Mouse (Mus musculus) midbrain, postnatal 0 days (tissue): Measurements from ENCODE around the gene Ntmt1. TPM values are rescaled to one million over a fixed set of nuclear protein-coding genes. Genes with fewer than 3 reads are reported as not detected.

Experiments
- ATAC-seq: fragments of 200-750 bp; cut with Nextera tagmentation; 2 replicates; pipeline ENCODE4 v1.8.0; 2017; ENCODE audit warnings: moderate number of reproducible peaks, mild to moderate bottlenecking, moderate TSS enrichment, moderate library complexity; ENCODE audit not compliant: low FRiP score
- DNase-seq: peaks from one replicate; pipeline ENCODE4 v3.0.0-alpha.2; 2015; ENCODE audit warnings: low spot score
- H3K27ac ChIP-seq: fragments of 300-500 bp; sonication (generic); 2 replicates; pipeline ENCODE4 v1.5.1; 2014; ENCODE audit warnings: low read depth, mild to moderate bottlenecking, low read length, mixed read lengths
- H3K27me3 ChIP-seq: fragments of 300-500 bp; sonication (generic); 2 replicates; pipeline ENCODE4 v1.6.1; 2014; ENCODE audit warnings: low read length, control low read depth, mixed read lengths; ENCODE audit not compliant: insufficient read depth
- H3K36me3 ChIP-seq: fragments of 300-500 bp; sonication (generic); 2 replicates; pipeline ENCODE4 v1.6.1; 2014; ENCODE audit warnings: low read length, control low read depth, mixed read lengths; ENCODE audit not compliant: insufficient read depth
- H3K4me1 ChIP-seq: fragments of 300-500 bp; sonication (generic); 2 replicates; pipeline ENCODE4 v1.6.1; 2014; ENCODE audit warnings: mild to moderate bottlenecking, control low read depth, antibody characterized with exemption, low read length, mixed read lengths; ENCODE audit not compliant: insufficient read depth
- H3K4me2 ChIP-seq: fragments of 300-500 bp; sonication (generic); 2 replicates; pipeline ENCODE4 v1.6.1; 2014; ENCODE audit warnings: low read depth, mild to moderate bottlenecking, low read length, mixed read lengths; ENCODE audit not compliant: poor library complexity, severe bottlenecking
- H3K4me3 ChIP-seq: fragments of 300-500 bp; sonication (generic); 2 replicates; pipeline ENCODE4 v1.5.1; 2014; ENCODE audit warnings: low read depth, mild to moderate bottlenecking, low read length, moderate library complexity
- H3K9ac ChIP-seq: fragments of 300-500 bp; sonication (generic); replicated peaks from 2 replicates; pipeline ENCODE4 v1.6.1; 2014; ENCODE audit warnings: mild to moderate bottlenecking, low read length, moderate library complexity, mixed read lengths; ENCODE audit not compliant: poor library complexity, severe bottlenecking
- H3K9me3 ChIP-seq: fragments of 300-500 bp; sonication (generic); 2 replicates; pipeline ENCODE4 v1.6.1; 2016; ENCODE audit warnings: low read length, control low read depth
- CTCF ChIP-seq: IDR thresholded peaks from 2 replicates; pipeline ENCODE4 v1.5.1; 2016; ENCODE audit warnings: antibody characterized with exemption, mild to moderate bottlenecking
- WGBS: fragments of 180-500 bp; shearing (Covaris S2); extraction: QIAGEN DNeasy Blood & Tissue Kit; methylation state at CpG from one replicate; pipeline ENCODE4 v1.1.7; 2014; 5-methylcytosine and 5-hydroxymethylcytosine counted together
- polyA plus RNA-seq: library from polyadenylated mRNA; unstranded; fragments of >200 nt; fragmentation: Nextera tagmentation; extraction: Ambion mirVana; gene quantifications from 2 replicates; pipeline ENCODE4 v1.2.1, GENCODE M21; 2015
- total RNA-seq: library from RNA; depleted of rRNA; stranded (reverse); fragments of >200 nt; gene quantifications from 2 replicates; pipeline ENCODE4 v1.2.3, GENCODE M21; 2014

Ntmt1 gene
- total and polyA plus RNA-seq, 2 experiments from 2014 or later: 62.2 to 90.3 TPM

GRCm38 (mm10) chr2:30794179-30795108 lies 13.2 kb upstream of the Ntmt1 start:
- peak; percentile 61 for ATAC-seq
- peak; percentile 79 for TF ChIP-seq CTCF
- Histone ChIP-seq H3K4me1 (peaks cover 9% of the 10 kb centered on the region), H3K9me3 (no peaks in the 10 kb centered on the region), H3K36me3 (no peaks in the 10 kb centered on the region), H3K27ac (peak overlapping the region; percentile 57; the same call in 1 of the 2 replicates), H3K9ac (0 out of 2 replicates have a peak overlapping the region, but pooled peaks have one; percentile 14), H3K4me3 (peak overlapping the region; percentile 30), H3K4me2 (peak overlapping the region; percentile 56), H3K27me3 (no peaks in the 10 kb centered on the region)
- WGBS: 5% methylated on average over 48 of the region's 48 CpGs
- DNase-seq: peak; percentile 87

DNA sequence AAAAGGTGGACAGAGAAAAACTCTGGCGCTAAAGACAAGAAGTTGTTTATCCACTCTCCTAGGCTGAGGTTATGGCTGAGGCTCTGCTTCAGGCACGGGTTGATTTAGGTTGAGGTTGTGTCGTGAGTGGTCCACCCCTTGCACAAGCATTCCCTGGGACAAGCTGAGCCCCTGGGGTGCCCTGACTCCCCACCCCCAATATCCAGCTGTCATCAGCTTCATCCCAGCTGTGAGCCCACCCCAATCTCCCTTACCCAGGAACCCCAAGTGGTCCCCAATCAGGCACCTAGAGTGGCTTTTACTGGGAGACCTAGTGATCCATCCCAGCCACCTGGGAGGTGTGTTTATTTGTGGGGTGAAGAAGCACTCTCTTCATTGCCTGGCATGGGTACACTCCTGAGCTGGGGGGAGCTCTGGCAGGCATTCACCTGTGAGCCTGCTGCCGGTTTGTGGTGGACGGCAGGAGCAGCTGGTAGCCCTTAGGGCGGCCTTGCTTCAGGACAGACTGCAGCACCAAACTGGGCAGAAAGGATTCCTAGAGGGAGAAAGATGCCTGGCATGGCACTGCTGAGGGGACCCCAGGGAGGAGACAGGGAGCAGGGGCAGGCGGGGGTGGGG lies 12.2 kb upstream of the Ntmt1 start:
- Histone ChIP-seq H3K9me3 (no peaks in the 10 kb centered on the region), H3K4me1 (peaks cover 9% of the 10 kb centered on the region), H3K27ac (no peak overlapping the region), H3K27me3 (no peaks in the 10 kb centered on the region), H3K4me3 (no peak overlapping the region), H3K36me3 (no peaks in the 10 kb centered on the region), H3K9ac (no peak overlapping the region), H3K4me2 (no peak overlapping the region)
- ATAC-seq: no peak
- no peak for DNase-seq
- no peak for TF ChIP-seq CTCF
- WGBS: 56% methylated on average over 7 of the region's 7 CpGs

DNA sequence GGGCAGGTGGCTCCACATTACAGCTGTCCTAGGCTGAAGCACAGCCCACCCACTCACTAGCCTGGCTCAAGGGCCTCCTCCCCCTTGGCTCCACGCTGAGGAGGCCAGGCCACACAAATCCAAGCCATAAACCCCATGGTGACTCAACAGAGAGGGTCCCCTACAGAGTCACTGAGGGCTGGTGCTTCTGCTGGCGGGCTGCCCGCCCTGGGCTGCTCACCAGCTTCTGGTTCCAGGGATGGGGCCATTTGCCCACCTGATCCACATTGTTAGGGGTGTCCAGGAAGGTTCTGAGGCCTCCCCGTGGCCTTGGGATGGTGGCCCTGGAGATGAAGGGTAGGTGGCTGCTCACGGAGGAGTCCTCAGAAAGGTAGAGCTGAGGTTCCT lies 11.7 kb upstream of the Ntmt1 start:
- ATAC-seq (peak; percentile 17; the same call in 1 of the 2 replicates), DNase-seq (no peak)
- Histone ChIP-seq H3K9me3 (no peaks in the 10 kb centered on the region), H3K4me3 (no peak overlapping the region), H3K27ac (peak overlapping the region; percentile 57; the same call in 1 of the 2 replicates), H3K4me2 (no peak overlapping the region), H3K9ac (0 out of 2 replicates have a peak overlapping the region, but pooled peaks have one; percentile 8), H3K4me1 (peaks cover 13% of the 10 kb centered on the region), H3K36me3 (no peaks in the 10 kb centered on the region), H3K27me3 (no peaks in the 10 kb centered on the region)
- TF ChIP-seq CTCF: no peak
- 54% methylated on average over 5 of the region's 5 CpGs for whole genome bisulfite sequencing

- ATAC-seq (peak; percentile 83), DNase-seq (peak; percentile 97)
- peaks cover 18% of the 10 kb centered on the region for H3K4me1 ChIP-seq
- H3K9ac ChIP-seq: peak overlapping the region; percentile 8; the same call in 1 of the 2 replicates
- H3K4me2 ChIP-seq: peak overlapping the region; percentile 41
- no peaks in the 10 kb centered on the region for H3K27me3 ChIP-seq
- 0 out of 2 replicates have a peak, but pooled peaks have one; percentile 2 for TF ChIP-seq CTCF
- no peak overlapping the region for H3K4me3 ChIP-seq
- H3K9me3 ChIP-seq: no peaks in the 10 kb centered on the region
- no peaks in the 10 kb centered on the region for H3K36me3 ChIP-seq
- peak overlapping the region; percentile 57 for H3K27ac ChIP-seq
- WGBS: 3% methylated on average over 11 of the region's 11 CpGs
Measured at GRCm38 (mm10) chr2:30796382-30796781, 11.2 kb upstream of the Ntmt1 start.

DNA sequence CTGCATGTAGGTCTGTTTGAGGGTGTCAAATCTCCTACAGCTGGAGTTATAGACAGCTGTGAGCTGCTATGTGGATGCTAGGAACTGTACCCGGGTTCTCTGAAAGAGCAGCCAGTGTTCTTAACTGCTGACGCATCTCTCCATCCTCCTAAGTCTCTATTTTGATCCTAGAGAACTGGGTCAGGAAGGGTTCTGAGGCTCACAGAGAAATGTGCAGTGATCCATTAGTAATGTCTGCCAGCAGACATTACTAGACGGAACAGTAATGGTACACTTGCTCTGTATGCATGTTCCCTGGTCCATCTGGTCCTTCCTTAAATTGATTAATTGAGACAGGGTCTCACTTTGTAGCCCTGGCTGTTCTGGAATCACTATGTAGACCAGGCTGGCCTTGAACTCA lies 8.2 kb upstream of the Ntmt1 start:
- no peak for TF ChIP-seq CTCF
- Histone ChIP-seq H3K9ac (no peak overlapping the region), H3K27ac (no peak overlapping the region), H3K36me3 (no peaks in the 10 kb centered on the region), H3K4me2 (no peak overlapping the region), H3K4me1 (peaks cover 21% of the 10 kb centered on the region), H3K4me3 (no peak overlapping the region), H3K27me3 (peaks cover 5% of the 10 kb centered on the region; the same call in 1 of the 2 replicates), H3K9me3 (no peaks in the 10 kb centered on the region)
- ATAC-seq: no peak
- 82% methylated on average over 3 of the region's 3 CpGs for WGBS
- no peak for DNase-seq
